Mouse (Mus musculus): ENCODE measurements around the gene Id1. TPM values are rescaled to one million over a fixed set of nuclear protein-coding genes. Genes with fewer than 3 reads are reported as not detected.
A peak's percentile ranks its signal among the peaks of the same experiment; 100 is the strongest.

Gene Id1
- polyA plus RNA-seq (2014; fragmentation: Nextera tagmentation; extraction: Ambion mirVana): 33.5 and 38.8 TPM in 2 replicates

DNA sequence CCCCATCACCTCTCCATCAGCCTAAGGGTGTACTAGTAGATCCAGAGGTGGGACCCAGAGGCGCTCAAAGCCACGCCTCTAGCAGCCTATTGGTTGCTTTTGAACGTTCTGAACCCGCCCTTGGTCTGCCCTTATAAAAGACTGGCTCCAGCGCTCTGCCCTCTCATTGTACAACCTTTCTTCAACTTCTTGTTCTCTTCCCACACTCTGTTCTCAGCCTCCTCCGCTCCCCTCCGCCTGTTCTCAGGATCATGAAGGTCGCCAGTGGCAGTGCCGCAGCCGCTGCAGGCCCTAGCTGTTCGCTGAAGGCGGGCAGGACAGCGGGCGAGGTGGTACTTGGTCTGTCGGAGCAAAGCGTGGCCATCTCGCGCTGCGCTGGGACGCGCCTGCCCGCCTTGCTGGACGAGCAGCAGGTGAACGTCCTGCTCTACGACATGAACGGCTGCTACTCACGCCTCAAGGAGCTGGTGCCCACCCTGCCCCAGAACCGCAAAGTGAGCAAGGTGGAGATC lies at the start of gene Id1:
Gene Id1 (plus strand): TSS at position 162 of the 512 bp plus-strand sequence.
- H3K9me3 ChIP-seq (ENCODE audit: control insufficient read depth, low read length): no peaks in the 10 kb centered on the region
- H3K4me3 ChIP-seq (replicated peaks; ENCODE audit: low read depth, low read length): peak within 1 kb of the TSS; percentile 45
- peak; percentile 56; the same call in 1 of the 2 replicates for ATAC-seq (ENCODE audit: low FRiP score, low TSS enrichment)
- peak within 1 kb of the TSS; percentile 69 for H3K27ac ChIP-seq (replicated peaks; ENCODE audit: low read depth, low read length)
- H3K27me3 ChIP-seq (ENCODE audit: control insufficient read depth, insufficient read depth, low read length): no peaks in the 10 kb centered on the region
- peak within 1 kb of the TSS; percentile 90 for H3K4me2 ChIP-seq (ENCODE audit: low read length)
- DNase-seq: peak; percentile 85
- peaks cover 35% of the 10 kb centered on the region for H3K4me1 ChIP-seq (ENCODE audit: control insufficient read depth, insufficient read depth, low read length)
- H3K9ac ChIP-seq (replicated peaks; ENCODE audit: low read length): peak within 1 kb of the TSS; percentile 52
- under 1% methylated on average over 28 of the region's 28 CpGs for WGBS
- H3K36me3 ChIP-seq (ENCODE audit: control insufficient read depth, insufficient read depth, low read length): no peaks in the 10 kb centered on the region

DNA sequence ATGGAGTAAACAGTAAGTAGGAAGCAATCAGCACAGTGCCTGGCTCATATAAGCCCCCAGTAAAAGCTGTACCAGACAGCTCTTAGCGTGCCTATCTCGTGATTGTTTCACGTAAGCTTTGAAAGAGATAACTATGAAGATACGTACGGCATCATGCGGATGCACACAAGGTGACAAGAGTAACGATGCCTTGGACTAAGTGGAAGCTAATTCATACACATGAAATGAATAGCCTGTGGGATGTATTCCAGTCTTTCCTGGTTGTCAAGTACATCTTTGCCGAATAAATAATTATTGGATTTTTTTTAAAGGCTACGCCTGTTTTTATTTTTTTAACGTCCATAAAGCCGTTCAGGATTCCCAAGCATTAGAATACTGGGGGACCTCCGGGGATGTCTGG lies 49.7 kb upstream of the Id1 start:
- 60% methylated on average over 12 of the region's 12 CpGs for WGBS
- H3K27ac ChIP-seq (replicated peaks; ENCODE audit: low read depth, low read length): peak overlapping the region; percentile 70
- H3K4me2 ChIP-seq (ENCODE audit: low read length): peak overlapping the region; percentile 42
- ATAC-seq (ENCODE audit: low FRiP score, low TSS enrichment) (peak; percentile 22; the same call in 1 of the 2 replicates), DNase-seq (no peak)
- no peaks in the 10 kb centered on the region for H3K27me3 ChIP-seq (ENCODE audit: control insufficient read depth, insufficient read depth, low read length)
- peak overlapping the region; percentile 16; the same call in 1 of the 2 replicates for H3K4me3 ChIP-seq (replicated peaks; ENCODE audit: low read depth, low read length)
- H3K4me1 ChIP-seq (ENCODE audit: control insufficient read depth, insufficient read depth, low read length): no peaks in the 10 kb centered on the region
- H3K36me3 ChIP-seq (ENCODE audit: control insufficient read depth, insufficient read depth, low read length): peaks cover 93% of the 10 kb centered on the region
- H3K9ac ChIP-seq (replicated peaks; ENCODE audit: low read length): no peak overlapping the region; the same call in 1 of the 2 replicates
- no peaks in the 10 kb centered on the region for H3K9me3 ChIP-seq (ENCODE audit: control insufficient read depth, low read length)

DNA sequence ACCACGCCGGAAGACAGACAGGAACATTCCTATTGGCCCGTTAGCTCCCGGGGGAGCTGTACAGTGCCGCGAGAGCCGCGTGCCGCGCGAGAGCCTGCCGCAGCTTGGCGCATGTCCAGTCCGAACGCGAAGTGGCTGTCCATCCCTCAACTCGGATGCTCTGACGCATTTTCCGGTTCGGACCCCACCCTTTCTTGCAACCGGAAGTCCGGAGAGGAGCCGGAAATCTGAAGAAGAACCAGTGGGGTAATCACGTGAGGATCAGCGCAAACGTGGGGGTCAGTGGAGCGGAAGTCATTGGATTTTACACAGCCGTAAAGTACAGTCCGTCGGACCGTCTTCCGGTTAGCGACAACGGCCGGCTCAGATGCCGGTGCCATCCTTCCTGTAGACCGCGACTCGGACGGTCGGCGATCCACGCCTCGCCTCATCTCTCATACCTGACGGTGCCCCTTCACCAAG lies 49.2 kb upstream of the Id1 start, which contains the start of gene Mcts2:
Gene Mcts2 (plus strand): TSS at position 230 of the 462 bp plus-strand sequence.
- DNase-seq (peak; percentile 97), ATAC-seq (ENCODE audit: low FRiP score, low TSS enrichment) (peak; percentile 96)
- Histone ChIP-seq H3K4me3 (replicated peaks; ENCODE audit: low read depth, low read length) (peak within 1 kb of the TSS; percentile 43), H3K36me3 (ENCODE audit: control insufficient read depth, insufficient read depth, low read length) (peaks cover 93% of the 10 kb centered on the region), H3K4me1 (ENCODE audit: control insufficient read depth, insufficient read depth, low read length) (no peaks in the 10 kb centered on the region), H3K9me3 (ENCODE audit: control insufficient read depth, low read length) (no peaks in the 10 kb centered on the region), H3K9ac (replicated peaks; ENCODE audit: low read length) (peak within 1 kb of the TSS; percentile 39), H3K27ac (replicated peaks; ENCODE audit: low read depth, low read length) (peak within 1 kb of the TSS; percentile 70), H3K4me2 (ENCODE audit: low read length) (peak within 1 kb of the TSS; percentile 70), H3K27me3 (ENCODE audit: control insufficient read depth, insufficient read depth, low read length) (no peaks in the 10 kb centered on the region)
- 53% methylated on average over 45 of the region's 45 CpGs for WGBS

DNA sequence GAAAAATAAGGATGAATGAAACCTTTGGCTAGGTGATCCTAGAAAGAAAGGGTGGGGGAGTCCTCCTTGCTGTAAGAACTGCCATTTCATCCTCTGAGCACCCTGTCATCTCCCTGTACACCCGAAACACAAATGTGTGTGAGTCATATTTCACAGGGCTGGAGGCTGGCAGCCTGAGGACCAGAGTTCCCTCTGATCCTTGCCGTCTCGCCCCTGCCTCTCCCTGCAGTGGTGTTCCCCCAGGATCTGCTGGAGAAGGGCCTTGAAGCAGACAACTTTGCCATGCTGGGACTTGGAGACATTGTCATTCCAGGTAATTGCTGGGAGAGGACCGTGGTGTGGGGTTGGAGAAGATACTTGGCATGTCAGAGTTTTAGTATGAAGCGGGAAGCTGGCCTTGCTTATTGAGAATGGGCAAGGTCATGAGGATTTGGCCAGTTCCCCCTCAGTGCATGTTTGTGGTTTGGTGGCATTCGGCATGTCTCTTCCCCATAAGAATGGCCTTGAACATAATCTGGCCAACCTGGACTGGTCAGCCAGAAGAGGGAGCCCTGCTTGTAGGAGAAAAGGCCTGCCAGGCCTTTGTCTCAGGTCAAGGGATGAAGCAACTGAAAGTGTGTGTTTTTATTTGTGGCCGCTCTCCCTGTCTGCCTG lies 44.4 kb upstream of the Id1 start:
- ATAC-seq (ENCODE audit: low FRiP score, low TSS enrichment) (no peak), DNase-seq (peak; percentile 51)
- H3K4me2 ChIP-seq (ENCODE audit: low read length): no peak overlapping the region
- H3K9ac ChIP-seq (replicated peaks; ENCODE audit: low read length): no peak overlapping the region
- WGBS: 80% methylated on average over 7 of the region's 7 CpGs
- no peaks in the 10 kb centered on the region for H3K4me1 ChIP-seq (ENCODE audit: control insufficient read depth, insufficient read depth, low read length)
- H3K27ac ChIP-seq (replicated peaks; ENCODE audit: low read depth, low read length): 0 out of 2 replicates have a peak overlapping the region, but pooled peaks have one; percentile 1
- peaks cover 73% of the 10 kb centered on the region for H3K36me3 ChIP-seq (ENCODE audit: control insufficient read depth, insufficient read depth, low read length)
- no peak overlapping the region for H3K4me3 ChIP-seq (replicated peaks; ENCODE audit: low read depth, low read length)
- no peaks in the 10 kb centered on the region for H3K27me3 ChIP-seq (ENCODE audit: control insufficient read depth, insufficient read depth, low read length)
- no peaks in the 10 kb centered on the region for H3K9me3 ChIP-seq (ENCODE audit: control insufficient read depth, low read length)

DNA sequence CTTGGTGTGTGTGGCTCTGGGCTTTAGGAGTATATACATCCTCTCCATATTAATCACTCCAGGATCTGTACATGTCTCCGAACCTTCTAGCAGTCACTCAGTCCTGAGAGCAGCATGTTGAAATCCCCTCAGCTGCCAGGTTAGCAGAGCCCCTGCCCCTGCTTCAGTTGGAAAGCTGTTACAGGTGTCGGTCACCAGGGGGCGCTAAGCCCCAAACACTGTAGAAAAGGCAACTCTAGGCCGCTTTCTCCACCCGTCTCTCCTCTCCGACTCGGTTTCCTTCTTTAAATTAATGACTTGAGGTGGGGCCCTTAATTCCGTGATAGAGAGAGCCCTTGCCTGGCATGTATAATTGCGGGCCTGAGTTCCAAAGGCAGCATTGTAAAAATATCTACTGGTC lies 42.8 kb upstream of the Id1 start:
- no peaks in the 10 kb centered on the region for H3K4me1 ChIP-seq (ENCODE audit: control insufficient read depth, insufficient read depth, low read length)
- WGBS: 21% methylated on average over 9 of the region's 9 CpGs
- ATAC-seq (ENCODE audit: low FRiP score, low TSS enrichment): peak; percentile 36; the same call in 1 of the 2 replicates
- H3K27ac ChIP-seq (replicated peaks; ENCODE audit: low read depth, low read length): peak overlapping the region; percentile 32; the same call in 1 of the 2 replicates
- peak overlapping the region; percentile 42; the same call in 1 of the 2 replicates for H3K9ac ChIP-seq (replicated peaks; ENCODE audit: low read length)
- no peaks in the 10 kb centered on the region for H3K9me3 ChIP-seq (ENCODE audit: control insufficient read depth, low read length)
- peak overlapping the region; percentile 50 for H3K4me2 ChIP-seq (ENCODE audit: low read length)
- H3K36me3 ChIP-seq (ENCODE audit: control insufficient read depth, insufficient read depth, low read length): peaks cover 71% of the 10 kb centered on the region
- H3K4me3 ChIP-seq (replicated peaks; ENCODE audit: low read depth, low read length): 0 out of 2 replicates have a peak overlapping the region, but pooled peaks have one; percentile 7
- H3K27me3 ChIP-seq (ENCODE audit: control insufficient read depth, insufficient read depth, low read length): no peaks in the 10 kb centered on the region
- DNase-seq: peak; percentile 88

DNA sequence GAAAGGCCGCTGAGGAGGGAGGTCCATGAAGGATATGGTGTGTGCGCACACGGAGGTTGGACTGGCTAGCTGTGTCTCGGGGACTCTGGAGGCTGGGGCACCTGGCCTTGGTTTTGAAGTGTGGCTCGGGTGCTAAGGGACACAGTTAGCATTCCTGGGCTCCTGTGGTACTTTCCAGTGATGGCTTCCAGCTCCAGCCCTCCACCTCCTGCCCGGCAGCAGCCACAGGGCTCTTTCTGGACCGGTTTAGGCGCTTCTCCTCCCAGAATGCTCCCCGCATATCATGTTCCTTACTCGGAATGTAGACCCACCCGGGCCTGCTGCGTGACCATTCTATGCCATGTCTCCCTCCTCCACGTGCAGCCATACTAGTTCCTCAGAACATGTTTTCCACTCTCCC lies 42.3 kb upstream of the Id1 start:
- peaks cover 71% of the 10 kb centered on the region for H3K36me3 ChIP-seq (ENCODE audit: control insufficient read depth, insufficient read depth, low read length)
- DNase-seq (peak; percentile 14), ATAC-seq (ENCODE audit: low FRiP score, low TSS enrichment) (no peak)
- no peaks in the 10 kb centered on the region for H3K27me3 ChIP-seq (ENCODE audit: control insufficient read depth, insufficient read depth, low read length)
- no peaks in the 10 kb centered on the region for H3K4me1 ChIP-seq (ENCODE audit: control insufficient read depth, insufficient read depth, low read length)
- H3K9me3 ChIP-seq (ENCODE audit: control insufficient read depth, low read length): no peaks in the 10 kb centered on the region
- H3K4me3 ChIP-seq (replicated peaks; ENCODE audit: low read depth, low read length): 0 out of 2 replicates have a peak overlapping the region, but pooled peaks have one; percentile 7
- H3K27ac ChIP-seq (replicated peaks; ENCODE audit: low read depth, low read length): peak overlapping the region; percentile 32; the same call in 1 of the 2 replicates
- WGBS: 92% methylated on average over 13 of the region's 13 CpGs
- H3K9ac ChIP-seq (replicated peaks; ENCODE audit: low read length): peak overlapping the region; percentile 42; the same call in 1 of the 2 replicates
- peak overlapping the region; percentile 50 for H3K4me2 ChIP-seq (ENCODE audit: low read length)

GRCm38 (mm10) chr2:152694708-152695107 lies 41.3 kb upstream of the Id1 start:
- no peak overlapping the region for H3K4me2 ChIP-seq (ENCODE audit: low read length)
- no peaks in the 10 kb centered on the region for H3K27me3 ChIP-seq (ENCODE audit: control insufficient read depth, insufficient read depth, low read length)
- DNase-seq (no peak), ATAC-seq (ENCODE audit: low FRiP score, low TSS enrichment) (no peak)
- H3K9ac ChIP-seq (replicated peaks; ENCODE audit: low read length): no peak overlapping the region
- 86% methylated on average over 7 of the region's 7 CpGs for WGBS
- no peak overlapping the region for H3K4me3 ChIP-seq (replicated peaks; ENCODE audit: low read depth, low read length)
- H3K27ac ChIP-seq (replicated peaks; ENCODE audit: low read depth, low read length): no peak overlapping the region
- no peaks in the 10 kb centered on the region for H3K9me3 ChIP-seq (ENCODE audit: control insufficient read depth, low read length)
- H3K36me3 ChIP-seq (ENCODE audit: control insufficient read depth, insufficient read depth, low read length): peaks cover 71% of the 10 kb centered on the region
- H3K4me1 ChIP-seq (ENCODE audit: control insufficient read depth, insufficient read depth, low read length): no peaks in the 10 kb centered on the region

GRCm38 (mm10) chr2:152696016-152696415 lies 40.0 kb upstream of the Id1 start:
- no peak for ATAC-seq (ENCODE audit: low FRiP score, low TSS enrichment)
- H3K4me1 ChIP-seq (ENCODE audit: control insufficient read depth, insufficient read depth, low read length): no peaks in the 10 kb centered on the region

More at GRCm38 (mm10) chr2:152696016-152696415, 40.0 kb upstream of the Id1 start:
- Histone ChIP-seq H3K27ac (replicated peaks; ENCODE audit: low read depth, low read length) (no peak overlapping the region; the same call in 1 of the 2 replicates), H3K27me3 (ENCODE audit: control insufficient read depth, insufficient read depth, low read length) (no peaks in the 10 kb centered on the region), H3K4me2 (ENCODE audit: low read length) (no peak overlapping the region), H3K9me3 (ENCODE audit: control insufficient read depth, low read length) (no peaks in the 10 kb centered on the region), H3K36me3 (ENCODE audit: control insufficient read depth, insufficient read depth, low read length) (peaks cover 78% of the 10 kb centered on the region), H3K9ac (replicated peaks; ENCODE audit: low read length) (peak overlapping the region; percentile 50; the same call in 1 of the 2 replicates), H3K4me3 (replicated peaks; ENCODE audit: low read depth, low read length) (no peak overlapping the region)
- DNase-seq: no peak
- WGBS: 77% methylated on average over 10 of the region's 10 CpGs

Data from midbrain, embryonic 14.5 days (tissue).